Comparison of ENCODE assay signal across 7 mouse cellular contexts in genomic region chr8:99415966-99416781, GRCm38 (mm10). TPM values are rescaled to one million over a fixed set of nuclear protein-coding genes. Genes with fewer than 3 reads are reported as not detected.
DNase-seq lines count a peak whose midpoint lies in the region; ATAC-seq lines count a peak whose summit lies in the region.

Gene Cdh8, minus strand, starts transcription at chr8:99416471.

- peak within 1 kb of the TSS; percentile 93 for H3K4me2 ChIP-seq in forebrain, embryonic 12.5 days
- H3K4me2 ChIP-seq in hindbrain, embryonic 14.5 days (replicated peaks) = peak within 1 kb of the TSS; percentile 75
- peak within 1 kb of the TSS; percentile 91 for H3K4me2 ChIP-seq in limb, embryonic 12.5 days

- peaks cover 21% of the 10 kb centered on the region for H3K27me3 ChIP-seq in forebrain, embryonic 12.5 days
- H3K27me3 ChIP-seq in hindbrain, embryonic 14.5 days (ENCODE audit: control insufficient read depth, insufficient read depth, low read length) = peaks cover 7% of the 10 kb centered on the region; the same call in 1 of the 2 replicates
- H3K27me3 ChIP-seq in limb, embryonic 12.5 days = peaks cover 78% of the 10 kb centered on the region

- peak within 1 kb of the TSS; percentile 56 for H3K4me3 ChIP-seq in forebrain, embryonic 12.5 days (replicated peaks)
- peak within 1 kb of the TSS; percentile 62 for H3K4me3 ChIP-seq in hindbrain, embryonic 14.5 days (replicated peaks; ENCODE audit: low read length)
- H3K4me3 ChIP-seq in limb, embryonic 12.5 days (replicated peaks) = peak within 1 kb of the TSS; percentile 49

- DNase-seq in ES-CJ7 (ENCODE audit: low read depth, low spot score) = peak; percentile 85
- peak; percentile 69 for DNase-seq in brain, embryonic 18.5 days (ENCODE audit: low read depth, low spot score)
- DNase-seq in hindbrain, embryonic 14.5 days (ENCODE audit: low spot score) = peak; percentile 79
- peak; percentile 83 for DNase-seq in right cerebral cortex, adult 18-20 months

- under 1% methylated on average over 58 of the region's 58 CpGs for WGBS in forebrain, embryonic 12.5 days
- under 1% methylated on average over 58 of the region's 58 CpGs for WGBS in hindbrain, embryonic 14.5 days
- WGBS in limb, embryonic 12.5 days = under 1% methylated on average over 58 of the region's 58 CpGs

- peak; percentile 79 for ATAC-seq in forebrain, embryonic 12.5 days (ENCODE audit: low FRiP score)
- ATAC-seq in hindbrain, embryonic 14.5 days (ENCODE audit: low FRiP score) = peak; percentile 86
- ATAC-seq in limb, embryonic 12.5 days (ENCODE audit: insufficient number of reproducible peaks, insufficient read depth, low FRiP score, low TSS enrichment, low read depth) = peak; percentile 89
- ATAC-seq in megakaryocyte, adult 5-6 weeks (ENCODE audit: poor library complexity, severe bottlenecking) = no peak

- peak within 1 kb of the TSS; percentile 65 for H3K9ac ChIP-seq in forebrain, embryonic 12.5 days
- peak within 1 kb of the TSS; percentile 73 for H3K9ac ChIP-seq in hindbrain, embryonic 14.5 days
- H3K9ac ChIP-seq in limb, embryonic 12.5 days (replicated peaks) = peak within 1 kb of the TSS; percentile 47

- no peaks in the 10 kb centered on the region for H3K9me3 ChIP-seq in forebrain, embryonic 12.5 days
- no peaks in the 10 kb centered on the region for H3K9me3 ChIP-seq in hindbrain, embryonic 14.5 days (ENCODE audit: control insufficient read depth, low read length)
- no peaks in the 10 kb centered on the region for H3K9me3 ChIP-seq in limb, embryonic 12.5 days

- no peaks in the 10 kb centered on the region for H3K36me3 ChIP-seq in forebrain, embryonic 12.5 days (replicated peaks)
- H3K36me3 ChIP-seq in hindbrain, embryonic 14.5 days (replicated peaks; ENCODE audit: control insufficient read depth, insufficient read depth) = no peaks in the 10 kb centered on the region
- no peaks in the 10 kb centered on the region for H3K36me3 ChIP-seq in limb, embryonic 12.5 days

- H3K4me1 ChIP-seq in forebrain, embryonic 12.5 days = peaks cover 28% of the 10 kb centered on the region
- H3K4me1 ChIP-seq in hindbrain, embryonic 14.5 days (replicated peaks; ENCODE audit: control insufficient read depth, insufficient read depth, low read length) = peaks cover 3% of the 10 kb centered on the region; the same call in 1 of the 2 replicates
- peaks cover 16% of the 10 kb centered on the region for H3K4me1 ChIP-seq in limb, embryonic 12.5 days (replicated peaks)

- H3K27ac ChIP-seq in forebrain, embryonic 12.5 days = peak within 1 kb of the TSS; percentile 50
- peak within 1 kb of the TSS; percentile 64 for H3K27ac ChIP-seq in hindbrain, embryonic 14.5 days
- H3K27ac ChIP-seq in limb, embryonic 12.5 days = no peak within 1 kb of the TSS

RNA-seq across cellular contexts. Expression of gene Cdh8, which starts in this region (rescaled TPM):
- 15.9 and 16.9 TPM in 2 replicates for polyA plus RNA-seq in forebrain, embryonic 12.5 days (2016; fragmentation: Nextera tagmentation; extraction: Ambion mirVana)
- 68.3 and 70.9 TPM in 2 replicates for polyA plus RNA-seq in hindbrain, embryonic 14.5 days (2014; fragmentation: Nextera tagmentation; extraction: Ambion mirVana)
- 3.2 TPM in 2 replicates for polyA plus RNA-seq in limb, embryonic 12.5 days (2016; fragmentation: Nextera tagmentation; extraction: Ambion mirVana)
- total RNA-seq in megakaryocyte, adult 5-6 weeks (2015) = not detected in 2 replicates
- not detected in 2 replicates for total RNA-seq in megakaryocyte, adult 5-6 weeks (2017)
